Mouse (Mus musculus) hematopoietic stem cell, adult 5-6 weeks (primary cell): ENCODE data around the gene Pcdh19. TPM values are rescaled to one million over a fixed set of nuclear protein-coding genes. Genes with fewer than 3 reads are reported as not detected.
"Not testable (repeated sequence)": the region's sequence is repeated elsewhere in the genome, so short reads cannot be mapped to it uniquely, and the experiment has no call there.

Source experiments
- ATAC-seq, 2 experiments: fragments of 125-278 bp in 1 of 2; replicated peaks in 1 of 2; 2 replicates each; pipeline ENCODE4 v1.8.0; 2016 to 2017; ENCODE audit warnings: inconsistent platforms in 2 of 2, mild to moderate bottlenecking in 2 of 2, moderate number of reproducible peaks in 2 of 2, low read depth in 1 of 2, moderate TSS enrichment in 1 of 2; ENCODE audit not compliant: low FRiP score in 2 of 2, poor library complexity in 2 of 2, severe bottlenecking in 2 of 2, insufficient read depth in 1 of 2, low TSS enrichment in 1 of 2
- total RNA-seq: library from RNA; stranded (forward); fragments of 172-1452, 232-1000 nt; gene quantifications from 2 replicates; pipeline ENCODE4 v1.2.3, GENCODE M21; 2017

The Pcdh19 gene
- not detected in 2 replicates for total RNA-seq

- ATAC-seq = peak; percentile 61 to 72
Observed at GRCm38 (mm10) chrX:133688840-133689239, at the start of gene Pcdh19. TSS of gene Pcdh19 (minus strand) at chrX:133688987.

DNA sequence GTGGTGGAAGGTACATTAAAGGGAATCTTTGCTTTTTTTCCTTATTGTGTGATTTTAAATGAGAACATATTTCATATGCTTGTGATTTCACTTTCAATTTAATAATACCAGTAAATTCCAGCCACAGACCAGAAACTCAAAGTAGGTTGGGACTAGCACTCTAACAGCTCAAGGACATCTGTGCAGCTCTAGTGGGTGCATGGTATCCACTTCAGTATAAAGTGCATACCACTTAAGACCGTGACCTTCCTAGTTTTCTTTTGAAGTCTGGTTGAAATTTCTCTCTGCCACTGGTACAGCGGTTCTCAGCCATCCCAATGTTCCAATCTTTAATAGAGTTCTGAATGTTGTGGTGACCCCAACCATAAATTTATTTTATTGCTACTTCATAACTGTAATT, 47.1 kb upstream of the Pcdh19 start:
- no peak for ATAC-seq

GRCm38 (mm10) chrX:133734984-133735383, 46.2 kb upstream of the Pcdh19 start:
- peak; percentile 62 to 64; a peak in 3 of 4 replicates for ATAC-seq

- no peak for ATAC-seq
Observed at GRCm38 (mm10) chrX:133721517-133721916, 32.7 kb upstream of the Pcdh19 start.

GRCm38 (mm10) chrX:133710621-133711020, 21.8 kb upstream of the Pcdh19 start:
- no peak for ATAC-seq

DNA sequence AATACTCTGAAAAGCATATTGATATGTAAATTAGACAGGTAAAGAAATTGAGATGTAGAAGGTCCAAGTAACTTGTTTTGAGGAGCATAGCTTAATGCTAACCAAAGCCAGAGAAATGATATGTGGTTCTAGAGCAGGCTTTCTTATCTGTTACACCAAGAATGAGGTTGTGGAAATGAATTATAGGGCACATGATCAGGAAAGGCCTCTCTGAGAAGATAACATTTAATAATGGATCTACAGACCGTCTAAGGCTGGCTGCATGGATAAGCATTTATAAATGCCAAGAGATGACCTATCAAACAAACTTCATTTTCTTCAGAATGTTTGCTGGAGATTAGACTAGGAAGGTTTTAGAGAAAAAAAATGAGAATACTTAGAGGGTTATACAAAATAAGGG, 14.1 kb upstream of the Pcdh19 start:
- ATAC-seq = no peak

GRCm38 (mm10) chrX:133697871-133698270, 9.1 kb upstream of the Pcdh19 start:
- not testable (repeated sequence) for ATAC-seq

DNA sequence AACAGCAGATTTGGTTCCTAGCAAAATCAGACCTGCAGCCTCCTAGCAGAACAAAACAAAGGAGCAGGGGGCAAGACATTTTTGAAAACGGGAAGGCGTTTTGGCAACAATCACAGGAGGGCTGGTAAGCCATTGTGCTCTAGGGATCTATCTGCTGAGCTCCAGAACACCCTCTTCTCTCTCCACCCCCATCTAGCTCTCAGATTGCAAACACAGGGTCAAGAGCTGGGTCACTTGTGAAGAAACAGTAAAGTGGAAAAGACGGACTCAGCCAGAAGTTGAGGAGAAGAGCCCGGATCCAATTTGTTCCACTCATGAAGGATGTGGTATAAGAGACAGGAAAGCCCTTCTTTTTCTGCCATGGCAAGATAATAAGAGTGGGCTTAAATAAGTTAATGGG, 7.7 kb upstream of the Pcdh19 start:
- ATAC-seq = no peak

DNA sequence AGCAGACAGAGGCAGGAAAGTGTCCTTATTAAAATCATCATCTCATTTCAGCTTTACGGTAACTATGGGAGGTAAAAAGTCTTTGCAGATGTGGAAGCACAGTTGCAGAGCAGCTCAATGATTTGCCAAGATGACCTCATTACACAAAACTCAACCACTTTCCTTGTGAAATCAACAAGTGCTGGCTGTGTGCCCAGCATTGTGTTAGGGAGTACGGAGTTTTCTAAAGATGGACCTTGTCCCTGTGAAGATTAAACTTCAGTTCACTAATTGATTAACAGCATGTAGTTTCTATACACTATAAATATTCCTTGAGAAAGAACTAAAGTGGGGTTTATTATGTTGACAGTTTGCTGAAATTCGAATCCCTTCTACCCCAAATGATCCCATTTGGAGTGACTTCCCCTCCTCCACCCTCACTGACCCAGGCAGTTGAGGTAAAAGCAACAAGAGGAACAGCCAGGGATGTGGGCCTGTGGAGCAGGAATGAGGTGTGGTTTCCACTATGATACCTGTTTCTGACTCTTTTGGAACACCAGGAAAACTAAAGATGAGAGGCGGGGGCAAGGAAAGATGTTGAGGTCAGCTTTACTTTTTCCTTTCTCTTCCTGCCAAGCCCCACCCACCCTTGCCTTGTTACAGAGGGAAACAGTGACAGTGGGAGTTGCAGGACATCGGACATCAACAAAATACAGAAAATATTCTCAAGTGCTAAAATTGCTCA, 4.4 kb upstream of the Pcdh19 start:
- no peak for ATAC-seq

DNA sequence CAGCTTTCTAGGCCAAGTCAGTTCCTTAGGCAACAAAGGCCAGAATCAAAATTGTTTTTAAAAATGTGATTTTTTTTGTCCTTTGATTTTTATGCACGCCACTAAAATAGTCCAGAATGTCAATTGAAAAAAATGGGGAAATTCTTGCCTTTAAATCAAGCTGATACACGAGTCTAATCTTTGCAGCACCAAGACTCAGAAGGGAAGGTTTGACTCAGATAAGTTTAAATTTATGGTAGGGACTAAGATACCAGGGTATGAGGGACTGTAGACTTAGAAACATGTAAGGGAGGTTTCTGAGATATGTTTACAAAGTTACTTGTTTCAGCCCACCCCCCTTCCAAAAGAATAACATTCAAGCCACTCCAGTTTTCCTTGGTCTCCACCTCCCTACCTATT, 3.6 kb upstream of the Pcdh19 start:
- ATAC-seq = no peak

GRCm38 (mm10) chrX:133691581-133692391, 3.0 kb upstream of the Pcdh19 start:
- peak; percentile 76 to 82 for ATAC-seq

DNA sequence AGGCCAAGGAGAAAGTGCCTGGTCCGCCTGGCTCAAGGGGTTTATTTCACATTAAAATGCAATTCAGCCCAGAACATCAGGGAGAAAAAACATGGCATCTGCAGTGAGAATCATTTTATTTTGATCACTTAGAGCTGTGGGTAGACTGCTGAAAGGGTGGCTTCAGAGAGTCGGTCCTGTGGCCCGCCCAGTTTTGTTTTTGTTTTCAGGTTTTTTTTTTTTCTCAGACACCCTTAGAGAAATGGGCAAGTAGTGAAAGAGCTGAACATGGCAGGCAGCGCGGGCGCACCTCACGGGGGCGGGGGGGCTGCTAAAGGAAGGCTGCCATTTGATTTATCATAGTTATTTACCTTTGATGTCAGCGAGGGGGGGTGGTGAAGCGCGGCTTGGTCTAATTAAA, 2.0 kb upstream of the Pcdh19 start:
- ATAC-seq = no peak

DNA sequence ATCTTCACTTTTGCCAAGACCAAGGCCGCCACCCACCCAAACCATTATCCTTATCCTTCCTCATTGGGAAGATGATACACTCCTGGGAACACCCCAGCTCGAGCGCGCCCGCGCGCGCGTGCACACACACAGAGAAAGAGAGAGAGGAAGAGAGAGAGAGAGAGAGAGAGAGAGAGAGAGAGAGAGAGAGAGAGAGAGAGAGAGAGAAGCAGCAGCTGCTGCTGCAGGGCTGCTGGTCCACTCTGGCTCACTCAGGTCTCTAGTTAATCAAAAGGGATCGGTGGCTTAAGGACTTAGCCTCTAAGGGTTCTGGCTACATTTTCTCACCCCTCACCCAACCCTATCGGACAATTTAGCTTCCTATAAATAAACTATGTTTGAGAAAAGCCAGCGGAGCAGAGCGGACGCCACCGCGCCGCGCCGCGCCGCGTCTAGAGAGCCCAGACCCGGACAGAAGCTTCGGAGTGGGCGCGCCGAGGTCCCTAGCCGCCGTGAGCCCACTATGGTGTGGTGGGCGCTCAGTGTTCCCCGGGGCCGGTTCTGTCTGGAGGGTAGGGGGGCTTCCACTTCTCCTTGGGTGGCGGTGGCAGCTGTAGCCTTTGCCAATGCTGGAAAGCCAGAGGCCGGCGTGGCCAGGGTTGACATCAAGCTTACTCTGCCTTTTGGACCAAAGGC, 926 bp upstream of the Pcdh19 start:
- no peak for ATAC-seq

DNA sequence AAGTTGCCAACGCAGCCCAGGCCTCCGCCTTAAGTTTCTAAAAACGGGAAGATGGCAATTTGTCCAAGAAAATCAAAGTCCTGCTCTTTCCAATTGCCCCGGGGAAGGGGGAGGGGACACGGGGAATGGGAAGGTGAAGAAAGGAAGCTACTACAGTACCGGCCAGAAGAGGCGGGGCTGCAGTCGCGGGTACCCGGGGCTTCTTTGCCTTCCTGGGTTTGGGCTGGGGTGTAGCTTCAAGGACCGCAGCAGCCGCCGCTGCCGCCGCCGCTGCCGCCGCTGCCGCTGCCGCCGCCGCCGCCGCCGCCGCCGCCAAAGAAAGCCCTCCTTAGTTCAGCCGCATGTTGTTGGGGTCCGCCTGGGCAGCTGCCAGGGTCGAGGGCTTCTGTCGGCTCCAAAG, 631 bp downstream of the Pcdh19 start:
- no peak for ATAC-seq

GRCm38 (mm10) chrX:133687666-133688151, 1.1 kb downstream of the Pcdh19 start:
- no peak for ATAC-seq

GRCm38 (mm10) chrX:133686533-133687311, 2.1 kb downstream of the Pcdh19 start:
- no peak for ATAC-seq

GRCm38 (mm10) chrX:133685572-133685971, 3.2 kb downstream of the Pcdh19 start:
- ATAC-seq = no peak
